In the genomic region with DNA sequence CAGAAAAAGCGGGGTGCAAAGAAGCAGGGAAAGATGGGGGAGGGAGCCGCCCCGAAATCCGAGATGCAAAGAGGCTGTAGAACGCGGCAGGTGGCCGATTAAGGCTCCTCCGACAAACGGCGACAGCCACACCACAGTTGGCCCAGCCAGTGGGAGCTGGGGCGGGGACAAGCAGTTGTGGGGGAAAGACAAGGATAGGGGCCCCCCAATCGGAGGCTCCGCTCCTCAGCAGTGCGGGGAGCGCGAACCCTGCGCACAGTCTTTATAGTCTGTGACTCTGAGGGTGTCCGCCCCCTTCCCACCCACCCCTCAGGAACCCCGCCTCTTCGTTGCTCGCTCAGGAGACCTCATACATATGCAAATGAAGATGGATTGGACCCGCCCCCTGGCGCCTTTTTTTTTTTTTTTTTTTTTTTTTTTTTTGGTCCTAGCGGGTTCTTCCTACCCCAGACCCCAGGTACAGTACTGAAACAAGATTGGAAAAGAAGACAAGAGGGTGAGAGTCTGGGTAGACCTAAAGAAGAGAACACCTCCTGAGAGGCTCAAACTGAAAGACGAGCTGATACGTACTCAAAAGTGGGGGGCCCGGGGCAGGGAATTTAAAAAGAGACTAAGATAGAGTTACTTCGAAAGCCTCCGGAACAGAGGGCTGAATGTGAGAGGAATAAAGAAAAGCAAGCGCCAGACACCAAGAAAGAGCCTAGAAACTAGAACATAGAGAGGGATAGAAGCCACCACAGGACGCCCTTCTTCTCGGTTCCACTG, we compare ENCODE assay signal across 7 mouse cellular contexts. TPM values are rescaled to one million over a fixed set of nuclear protein-coding genes. Genes with fewer than 3 reads are reported as not detected.
DNase-seq lines count a peak whose midpoint lies in the region; ATAC-seq lines count a peak whose summit lies in the region.

A gene (minus strand): TSS at position 217 of the 765 bp plus-strand sequence.

- H3K9ac ChIP-seq in intestine, embryonic 15.5 days: peak within 1 kb of the TSS; percentile 39
- peak within 1 kb of the TSS; percentile 67 for H3K9ac ChIP-seq in limb, embryonic 11.5 days (ENCODE audit: low read length)
- H3K9ac ChIP-seq in midbrain, embryonic 13.5 days (replicated peaks): peak within 1 kb of the TSS; percentile 86

- H3K27me3 ChIP-seq in intestine, embryonic 15.5 days (replicated peaks): peaks cover 15% of the 10 kb centered on the region
- H3K27me3 ChIP-seq in limb, embryonic 11.5 days (ENCODE audit: control insufficient read depth, insufficient read depth, low read length): peaks cover 11% of the 10 kb centered on the region; the same call in 1 of the 2 replicates
- H3K27me3 ChIP-seq in midbrain, embryonic 13.5 days: peaks cover 10% of the 10 kb centered on the region; the same call in 1 of the 2 replicates

- WGBS in intestine, embryonic 15.5 days: 2% methylated on average over 32 of the region's 32 CpGs
- 2% methylated on average over 32 of the region's 32 CpGs for WGBS in limb, embryonic 11.5 days
- 3% methylated on average over 32 of the region's 32 CpGs for WGBS in midbrain, embryonic 13.5 days

- no peaks in the 10 kb centered on the region for H3K9me3 ChIP-seq in intestine, embryonic 15.5 days
- H3K9me3 ChIP-seq in limb, embryonic 11.5 days (ENCODE audit: control insufficient read depth, low read length): no peaks in the 10 kb centered on the region
- no peaks in the 10 kb centered on the region for H3K9me3 ChIP-seq in midbrain, embryonic 13.5 days

- peak; percentile 95 for ATAC-seq in intestine, embryonic 15.5 days
- peak; percentile 70 for ATAC-seq in limb, embryonic 11.5 days (ENCODE audit: insufficient number of reproducible peaks, low FRiP score, low TSS enrichment, low read depth)
- peak; percentile 92 for ATAC-seq in midbrain, embryonic 13.5 days

- H3K4me1 ChIP-seq in intestine, embryonic 15.5 days (replicated peaks): peaks cover 32% of the 10 kb centered on the region; the same call in 1 of the 2 replicates
- H3K4me1 ChIP-seq in limb, embryonic 11.5 days (ENCODE audit: control insufficient read depth, insufficient read depth, low read length): peaks cover 7% of the 10 kb centered on the region
- H3K4me1 ChIP-seq in midbrain, embryonic 13.5 days (replicated peaks): peaks cover 24% of the 10 kb centered on the region

- no peak within 1 kb of the TSS for H3K27ac ChIP-seq in intestine, embryonic 15.5 days
- H3K27ac ChIP-seq in limb, embryonic 11.5 days (replicated peaks; ENCODE audit: low read depth, low read length): no peak within 1 kb of the TSS
- H3K27ac ChIP-seq in midbrain, embryonic 13.5 days: peak within 1 kb of the TSS; percentile 64

- H3K4me3 ChIP-seq in intestine, embryonic 15.5 days (replicated peaks): peak within 1 kb of the TSS; percentile 59
- H3K4me3 ChIP-seq in limb, embryonic 11.5 days (ENCODE audit: low read depth, low read length): peak within 1 kb of the TSS; percentile 44
- H3K4me3 ChIP-seq in midbrain, embryonic 13.5 days (replicated peaks): peak within 1 kb of the TSS; percentile 62

- H3K36me3 ChIP-seq in intestine, embryonic 15.5 days: no peaks in the 10 kb centered on the region
- H3K36me3 ChIP-seq in limb, embryonic 11.5 days (ENCODE audit: control insufficient read depth, insufficient read depth, low read length): no peaks in the 10 kb centered on the region
- H3K36me3 ChIP-seq in midbrain, embryonic 13.5 days: peaks cover 14% of the 10 kb centered on the region

- peak; percentile 86 for DNase-seq in adrenal gland, postnatal 10 days
- peak; percentile 87 for DNase-seq in embryo, embryonic 11 days
- DNase-seq in gastrocnemius, postnatal 36 days: peak; percentile 63 to 66
- DNase-seq in limb, embryonic 11.5 days (ENCODE audit: low spot score): peak; percentile 75
- peak; percentile 25 to 35 for DNase-seq in spleen, adult 18-20 months

- intact Hi-C loops in gastrocnemius, postnatal 36 days (cut with DNase I): no loop called here

- peak within 1 kb of the TSS; percentile 100 for H3K4me2 ChIP-seq in intestine, embryonic 15.5 days (replicated peaks)
- peak within 1 kb of the TSS; percentile 99 for H3K4me2 ChIP-seq in limb, embryonic 11.5 days (ENCODE audit: low read depth, severe bottlenecking)
- peak within 1 kb of the TSS; percentile 92 for H3K4me2 ChIP-seq in midbrain, embryonic 13.5 days (replicated peaks)

RNA-seq across cellular contexts. Expression of the gene that starts here (rescaled TPM):
- 10 to 100 TPM; 38.6 to 52.9 TPM for total RNA-seq in adrenal gland, postnatal 10 days (2021)
- 100 to 1,000 TPM; 380 to 461 TPM for total RNA-seq in gastrocnemius, postnatal 36 days (2021)
- polyA plus RNA-seq in intestine, embryonic 15.5 days (2015; fragmentation: Nextera tagmentation; extraction: Ambion mirVana): 5.8 and 6.8 TPM in 2 replicates
- polyA plus RNA-seq in limb, embryonic 11.5 days (2014; fragmentation: Nextera tagmentation; extraction: Ambion mirVana): 4.5 and 4.9 TPM in 2 replicates
- 23.2 and 24.3 TPM in 2 replicates for polyA plus RNA-seq in midbrain, embryonic 13.5 days (2015; fragmentation: Nextera tagmentation; extraction: Ambion mirVana)

Comparison
In these comparisons a context has a peak if more than half of its experiments do, and no peak if none do; other contexts are left out.
1. RNA of the gene that starts here (total RNA-seq): 380 to 461 TPM in gastrocnemius, postnatal 36 days; 38.6 to 52.9 TPM in adrenal gland, postnatal 10 days; every median in the first group is over 4 times any median in the second.
2. DNase-seq: peak in every context shown above with its lines; median percentile 87 in embryo, embryonic 11 days; 86 in adrenal gland, postnatal 10 days; 75 in limb, embryonic 11.5 days; 64 in gastrocnemius, postnatal 36 days; 30 in spleen, adult 18-20 months.
3. Peak in every context shown above with its lines, with median percentiles within 50 percentile points of each other: ATAC-seq, H3K4me2 ChIP-seq, H3K4me3 ChIP-seq and H3K9ac ChIP-seq.